Mouse (Mus musculus) megakaryocyte, embryonic 14.5 days (primary cell): ENCODE data around the gene Wdr48.

Experiments
- FLI1 ChIP-seq: IDR thresholded peaks from 2 replicates; pipeline ENCODE4 v1.6.1; 2012; ENCODE audit warnings: low read length, inconsistent platforms, mixed read lengths
- GATA1 ChIP-seq: IDR thresholded peaks from 3 replicates; pipeline ENCODE4 v1.6.1; 2012; ENCODE audit warnings: mixed read lengths, low read length, inconsistent platforms, borderline replicate concordance

DNA sequence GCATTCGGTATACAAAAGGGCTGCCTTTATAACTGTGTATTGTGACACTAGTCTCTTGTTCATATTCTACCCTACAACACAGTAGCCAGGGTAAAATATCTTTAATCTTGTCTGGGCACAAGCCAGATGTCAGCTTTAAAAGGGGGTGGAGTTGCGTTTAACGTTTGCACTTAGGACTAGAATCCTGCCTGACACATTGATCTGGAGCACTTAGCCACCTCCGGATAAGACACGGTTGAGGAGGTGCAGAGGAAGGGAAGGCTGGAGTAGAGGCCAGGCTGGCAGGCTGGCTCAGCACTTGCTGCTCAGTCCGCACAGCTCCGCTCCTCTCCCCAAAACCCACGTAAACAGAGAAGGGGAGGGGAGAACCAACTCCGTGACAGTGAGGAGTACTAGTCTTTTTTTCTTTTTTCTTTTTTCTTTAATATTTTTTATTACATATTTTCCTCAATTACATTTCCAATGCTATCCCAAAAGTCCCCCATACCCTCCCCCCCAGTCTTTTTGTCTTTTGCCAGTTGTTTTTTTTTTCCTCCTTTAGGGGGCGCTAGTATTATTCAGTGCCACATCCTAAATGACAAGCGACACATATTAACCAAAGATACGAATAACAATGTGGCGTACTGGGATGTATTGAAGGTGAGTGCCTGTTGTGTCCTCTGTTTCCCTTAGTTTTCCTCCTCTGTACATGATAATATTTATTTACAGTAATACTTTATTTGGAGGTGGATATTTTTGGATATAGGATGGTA is 18.6 kb downstream of the Wdr48 start:
- TF ChIP-seq GATA1, result no peak
- TF ChIP-seq FLI1, result no peak
